Mouse (Mus musculus) liver, embryonic 13.5 days (tissue): ENCODE data around the gene Vps54. TPM values are rescaled to one million over a fixed set of nuclear protein-coding genes. Genes with fewer than 3 reads are reported as not detected.
A peak's percentile ranks its signal among the peaks of the same experiment; 100 is the strongest.

Experiments used
- ATAC-seq: fragments of 200-750 bp; cut with Nextera tagmentation; 2 replicates; pipeline ENCODE4 v1.8.0; 2017; ENCODE audit warnings: low read depth, mild to moderate bottlenecking, moderate number of reproducible peaks, moderate library complexity
- DNase-seq: peaks from one replicate; pipeline ENCODE4 v3.0.0; 2022
- H3K27ac ChIP-seq: fragments of 300-500 bp; sonication (generic); 2 replicates; pipeline ENCODE4 v1.5.1; 2015; ENCODE audit warnings: moderate library complexity, mild to moderate bottlenecking, inconsistent platforms
- H3K27me3 ChIP-seq: fragments of 300-500 bp; sonication (generic); 2 replicates; pipeline ENCODE4 v1.6.1; 2015; ENCODE audit warnings: mild to moderate bottlenecking, inconsistent platforms
- H3K36me3 ChIP-seq: fragments of 300-500 bp; sonication (generic); 2 replicates; pipeline ENCODE4 v1.6.1; 2015; ENCODE audit warnings: mild to moderate bottlenecking, inconsistent platforms
- H3K4me1 ChIP-seq: fragments of 300-500 bp; sonication (generic); replicated peaks from 2 replicates; pipeline ENCODE4 v1.6.1; 2015; ENCODE audit warnings: inconsistent platforms
- H3K4me2 ChIP-seq: fragments of 300-500 bp; sonication (generic); 2 replicates; pipeline ENCODE4 v1.6.1; 2015; ENCODE audit warnings: inconsistent platforms, mild to moderate bottlenecking, moderate library complexity
- H3K4me3 ChIP-seq: fragments of 300-500 bp; sonication (generic); replicated peaks from 2 replicates; pipeline ENCODE4 v1.5.1; 2015; ENCODE audit warnings: mild to moderate bottlenecking, inconsistent platforms
- H3K9ac ChIP-seq: fragments of 300-500 bp; sonication (generic); 2 replicates; pipeline ENCODE4 v1.6.1; 2015; ENCODE audit warnings: mild to moderate bottlenecking, inconsistent platforms
- H3K9me3 ChIP-seq: fragments of 300-500 bp; sonication (generic); replicated peaks from 2 replicates; pipeline ENCODE4 v1.6.1; 2016; ENCODE audit warnings: inconsistent platforms
- WGBS: fragments of 180-500 bp; shearing (Covaris S2); methylation state at CpG from one replicate; pipeline ENCODE4 v1.1.7; 2015; ENCODE audit not compliant: insufficient replicate concordance; 5-methylcytosine and 5-hydroxymethylcytosine counted together
- polyA plus RNA-seq: library from polyadenylated mRNA; unstranded; fragments of >200 nt; fragmentation: Nextera tagmentation; extraction: Ambion mirVana; gene quantifications from 2 replicates; pipeline ENCODE4 v1.2.1, GENCODE M21; 2015

The Vps54 gene
- polyA plus RNA-seq, 1 experiment from 2014 or later, result 3.8 TPM

DNA sequence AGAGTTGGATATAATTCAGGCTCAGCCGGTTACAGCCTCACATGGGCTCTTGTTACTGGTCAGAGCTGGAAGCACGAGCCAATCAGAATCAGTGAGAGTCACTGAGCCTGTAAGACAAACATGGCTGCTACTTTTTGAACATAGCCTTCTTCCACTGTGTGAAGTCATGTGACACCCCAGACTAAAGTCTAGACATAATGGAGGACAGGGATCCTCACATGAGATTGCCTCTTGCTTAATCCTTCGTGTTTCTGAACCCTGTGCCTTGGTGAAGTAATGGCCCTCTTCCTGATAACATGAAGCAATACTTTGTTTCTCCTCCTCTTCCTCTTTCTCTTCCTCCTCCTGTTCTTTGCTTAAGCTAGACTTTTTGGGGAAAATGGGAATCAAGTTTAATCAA lies 15.5 kb upstream of the Vps54 start:
- DNase-seq, result no peak
- 62% methylated on average over 3 of the region's 3 CpGs for whole genome bisulfite sequencing
- ATAC-seq, result no peak

DNA sequence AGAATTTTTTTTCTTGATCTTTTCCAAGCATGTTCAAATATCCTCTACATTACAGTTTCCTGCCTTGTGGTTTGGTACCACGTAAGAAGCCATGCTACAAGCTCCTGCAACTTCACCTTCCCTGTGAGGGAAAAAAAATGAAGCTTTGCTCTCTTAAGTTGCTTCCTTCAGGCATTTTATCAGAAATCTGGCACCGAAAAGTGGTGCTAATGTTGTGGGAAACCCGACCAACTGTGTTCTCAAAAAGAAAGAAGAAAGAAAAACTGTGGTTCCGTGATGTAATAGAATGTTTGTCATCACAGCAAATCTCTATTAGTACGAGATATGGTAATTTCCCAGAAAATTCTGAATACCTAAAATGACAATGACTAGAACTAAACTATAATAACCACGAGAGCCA lies 15.0 kb upstream of the Vps54 start:
- no peak overlapping the region for H3K9ac ChIP-seq
- no peak for ATAC-seq
- H3K4me1 ChIP-seq, result peaks cover 20% of the 10 kb centered on the region
- H3K4me2 ChIP-seq, result no peak overlapping the region
- no peak overlapping the region for H3K4me3 ChIP-seq
- WGBS, result 37% methylated on average over 6 of the region's 6 CpGs
- H3K36me3 ChIP-seq, result no peaks in the 10 kb centered on the region
- no peaks in the 10 kb centered on the region for H3K9me3 ChIP-seq
- H3K27me3 ChIP-seq, result no peaks in the 10 kb centered on the region
- no peak overlapping the region; the same call in 1 of the 2 replicates for H3K27ac ChIP-seq
- no peak for DNase-seq

More for the DNA sequence above, 15.5 kb upstream of the Vps54 start:
- Histone ChIP-seq H3K9me3 (no peaks in the 10 kb centered on the region), H3K4me2 (no peak overlapping the region), H3K27ac (no peak overlapping the region), H3K4me1 (peaks cover 20% of the 10 kb centered on the region), H3K4me3 (no peak overlapping the region), H3K36me3 (no peaks in the 10 kb centered on the region), H3K9ac (no peak overlapping the region), H3K27me3 (no peaks in the 10 kb centered on the region)

DNA sequence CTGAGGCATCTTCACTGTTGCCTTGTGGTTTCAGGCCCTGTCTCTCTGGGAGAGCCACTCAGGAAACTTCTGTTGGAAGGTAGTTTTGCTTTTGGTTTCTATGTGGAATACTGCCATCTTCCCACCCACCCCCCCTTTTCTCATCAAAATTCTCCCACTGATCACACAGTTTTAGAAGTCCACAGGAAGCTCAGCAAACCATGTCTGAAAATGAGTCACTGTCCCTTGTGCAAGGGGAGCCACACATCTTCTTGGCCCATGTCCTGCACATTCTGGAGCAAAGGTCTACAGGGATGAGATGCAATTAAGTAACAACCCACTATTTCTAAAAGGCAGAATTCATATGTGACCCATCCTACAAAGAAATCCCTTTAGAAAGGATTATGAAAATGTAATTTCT lies 14.6 kb upstream of the Vps54 start:
- H3K4me2 ChIP-seq, result no peak overlapping the region
- no peak overlapping the region for H3K9ac ChIP-seq
- DNase-seq, result no peak
- no peaks in the 10 kb centered on the region for H3K9me3 ChIP-seq
- no peaks in the 10 kb centered on the region for H3K36me3 ChIP-seq
- no peak overlapping the region for H3K4me3 ChIP-seq
- H3K27me3 ChIP-seq, result no peaks in the 10 kb centered on the region
- peaks cover 20% of the 10 kb centered on the region for H3K4me1 ChIP-seq
- no peak for ATAC-seq
- H3K27ac ChIP-seq, result no peak overlapping the region

DNA sequence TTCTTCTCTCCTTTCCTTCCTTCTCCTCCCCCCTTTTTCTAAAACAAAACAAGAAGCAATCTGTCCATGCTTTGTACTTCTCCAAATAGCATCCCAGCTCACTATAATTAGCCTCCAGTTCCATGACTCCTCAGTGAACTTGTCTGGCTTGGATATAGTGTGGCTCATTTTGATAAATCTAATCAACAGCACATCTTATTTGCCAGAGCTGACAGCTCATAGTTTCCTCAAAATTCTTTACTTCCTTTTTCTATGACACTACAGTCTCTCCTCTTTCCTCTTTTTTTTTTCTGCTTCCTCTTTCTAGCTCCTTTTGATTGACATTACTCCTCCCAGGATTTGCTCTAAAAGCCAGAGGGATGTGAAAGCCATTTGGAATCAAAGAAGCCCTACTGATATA lies 14.1 kb upstream of the Vps54 start:
- Histone ChIP-seq H3K9me3 (no peaks in the 10 kb centered on the region), H3K27ac (no peak overlapping the region), H3K4me2 (no peak overlapping the region), H3K27me3 (no peaks in the 10 kb centered on the region), H3K4me1 (peaks cover 19% of the 10 kb centered on the region), H3K4me3 (no peak overlapping the region), H3K9ac (no peak overlapping the region), H3K36me3 (no peaks in the 10 kb centered on the region)
- ATAC-seq (no peak), DNase-seq (no peak)

DNA sequence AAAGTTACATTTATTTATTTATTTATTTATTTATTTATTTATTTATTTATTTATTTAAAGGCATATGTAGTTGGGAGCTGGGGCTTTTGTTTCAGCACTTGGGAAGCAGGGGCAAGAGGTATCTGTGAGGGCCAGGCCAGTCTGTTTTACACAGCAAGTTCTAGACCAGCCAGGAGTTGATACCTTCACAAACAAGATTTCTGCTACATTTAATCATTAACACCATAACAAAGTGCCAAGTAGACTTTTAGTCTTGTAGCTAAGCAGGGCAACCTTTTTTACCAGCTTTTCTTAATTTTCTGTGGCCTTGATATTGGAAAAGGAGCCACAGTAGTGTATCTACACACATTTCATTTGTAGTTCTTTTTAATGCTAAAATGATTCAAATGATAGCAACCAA lies 3.7 kb upstream of the Vps54 start:
- H3K4me2 ChIP-seq, result no peak overlapping the region
- ATAC-seq, result no peak
- H3K4me1 ChIP-seq, result peaks cover 8% of the 10 kb centered on the region
- H3K9ac ChIP-seq, result no peak overlapping the region
- H3K36me3 ChIP-seq, result no peaks in the 10 kb centered on the region
- DNase-seq, result no peak
- H3K9me3 ChIP-seq, result no peaks in the 10 kb centered on the region
- no peak overlapping the region for H3K27ac ChIP-seq
- no peaks in the 10 kb centered on the region; the same call in 1 of the 2 replicates for H3K27me3 ChIP-seq
- H3K4me3 ChIP-seq, result no peak overlapping the region

DNA sequence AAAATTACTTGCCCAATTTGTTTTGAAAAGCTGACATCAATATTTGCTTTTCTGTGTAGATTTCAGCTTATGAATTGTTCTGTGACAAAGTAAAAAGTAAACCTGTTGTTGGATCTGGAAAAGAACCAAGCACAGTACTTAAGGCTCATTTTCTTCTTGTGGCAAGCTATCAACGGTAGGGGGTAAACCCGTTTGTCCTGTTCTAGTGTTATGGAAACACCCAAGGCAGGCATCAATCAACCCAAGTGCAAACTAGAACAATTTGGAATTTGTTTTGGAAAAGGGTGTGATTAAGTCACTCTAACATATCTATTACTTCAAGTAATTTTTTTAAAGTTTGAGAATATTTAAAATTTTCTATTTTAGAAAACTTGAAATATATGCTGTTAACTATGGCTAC lies 3.3 kb upstream of the Vps54 start:
- Histone ChIP-seq H3K4me3 (no peak overlapping the region), H3K36me3 (no peaks in the 10 kb centered on the region), H3K27me3 (no peaks in the 10 kb centered on the region; the same call in 1 of the 2 replicates), H3K4me1 (peaks cover 10% of the 10 kb centered on the region), H3K4me2 (no peak overlapping the region), H3K9me3 (no peaks in the 10 kb centered on the region), H3K9ac (no peak overlapping the region), H3K27ac (no peak overlapping the region)
- DNase-seq, result no peak
- no peak for ATAC-seq
- WGBS, result 70% methylated on average over 2 of the region's 2 CpGs

DNA sequence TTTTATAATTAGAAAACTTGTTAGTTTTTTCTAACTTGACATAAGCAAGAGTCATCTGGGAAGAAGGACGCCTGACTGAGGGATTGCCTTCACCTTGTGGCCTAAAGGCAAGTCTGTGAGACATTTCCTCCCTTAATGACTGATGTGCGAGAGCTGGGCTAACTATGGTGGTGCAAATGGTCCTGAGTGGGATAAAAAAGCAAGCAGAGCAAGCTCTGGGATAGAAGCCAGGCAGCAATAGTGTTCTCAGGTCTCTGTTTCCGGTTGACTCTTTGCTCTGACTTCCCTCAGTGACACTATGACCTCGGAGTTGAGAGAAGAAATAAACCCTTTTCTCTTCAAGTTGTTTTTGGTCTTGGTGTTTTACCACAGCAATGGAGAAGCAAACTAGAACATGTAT lies 2.1 kb upstream of the Vps54 start:
- DNase-seq (no peak), ATAC-seq (no peak)
- Histone ChIP-seq H3K27me3 (no peaks in the 10 kb centered on the region), H3K9ac (no peak overlapping the region), H3K4me1 (peaks cover 16% of the 10 kb centered on the region), H3K4me2 (no peak overlapping the region), H3K9me3 (no peaks in the 10 kb centered on the region), H3K4me3 (no peak overlapping the region), H3K27ac (no peak overlapping the region), H3K36me3 (no peaks in the 10 kb centered on the region)
- 76% methylated on average over 4 of the region's 4 CpGs for WGBS

DNA sequence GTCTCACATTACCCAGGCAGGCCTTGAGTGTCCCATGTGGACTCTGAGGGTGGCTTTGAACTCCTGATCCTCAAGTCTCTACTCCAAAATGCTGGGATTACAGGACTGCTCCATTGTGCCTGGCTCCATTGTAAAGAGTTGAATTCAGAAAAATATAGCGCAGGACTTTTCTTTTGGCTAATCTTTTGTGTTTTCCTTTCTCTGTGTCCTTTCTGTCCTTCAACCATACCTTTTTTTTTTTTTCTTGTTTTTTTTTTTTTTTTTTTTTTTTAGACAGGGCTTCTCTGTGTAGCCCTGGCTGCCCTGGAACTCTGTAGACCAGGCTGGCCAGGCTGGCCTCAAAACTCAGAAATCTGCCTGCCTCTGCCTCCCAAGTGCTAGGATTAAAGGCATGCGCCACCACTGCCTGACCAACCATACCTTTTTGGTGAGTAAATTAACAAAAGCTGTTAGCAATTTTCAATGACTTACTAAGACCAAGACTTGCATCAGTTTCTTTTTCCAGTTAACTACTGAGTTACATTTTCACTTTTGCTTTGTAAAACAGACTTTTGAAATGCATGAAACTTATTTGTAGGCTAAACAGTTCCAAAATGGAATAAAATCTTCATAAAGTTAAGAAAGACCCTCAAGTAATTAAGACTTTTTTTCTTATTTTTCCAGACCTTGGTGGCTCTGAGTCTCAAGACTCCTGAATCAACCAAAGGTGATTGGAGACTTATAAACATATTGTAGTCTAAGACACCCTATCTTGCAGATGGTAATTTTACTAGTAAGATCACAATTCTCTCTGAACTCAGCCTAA lies 1.4 kb upstream of the Vps54 start:
- ATAC-seq (no peak), DNase-seq (no peak)
- Histone ChIP-seq H3K4me3 (peak overlapping the region; percentile 93; the same call in 1 of the 2 replicates), H3K9ac (no peak overlapping the region), H3K9me3 (no peaks in the 10 kb centered on the region), H3K36me3 (no peaks in the 10 kb centered on the region), H3K4me2 (peak overlapping the region; percentile 82), H3K4me1 (peaks cover 19% of the 10 kb centered on the region), H3K27ac (no peak overlapping the region), H3K27me3 (no peaks in the 10 kb centered on the region)
- 87% methylated on average over 2 of the region's 2 CpGs for WGBS

DNA sequence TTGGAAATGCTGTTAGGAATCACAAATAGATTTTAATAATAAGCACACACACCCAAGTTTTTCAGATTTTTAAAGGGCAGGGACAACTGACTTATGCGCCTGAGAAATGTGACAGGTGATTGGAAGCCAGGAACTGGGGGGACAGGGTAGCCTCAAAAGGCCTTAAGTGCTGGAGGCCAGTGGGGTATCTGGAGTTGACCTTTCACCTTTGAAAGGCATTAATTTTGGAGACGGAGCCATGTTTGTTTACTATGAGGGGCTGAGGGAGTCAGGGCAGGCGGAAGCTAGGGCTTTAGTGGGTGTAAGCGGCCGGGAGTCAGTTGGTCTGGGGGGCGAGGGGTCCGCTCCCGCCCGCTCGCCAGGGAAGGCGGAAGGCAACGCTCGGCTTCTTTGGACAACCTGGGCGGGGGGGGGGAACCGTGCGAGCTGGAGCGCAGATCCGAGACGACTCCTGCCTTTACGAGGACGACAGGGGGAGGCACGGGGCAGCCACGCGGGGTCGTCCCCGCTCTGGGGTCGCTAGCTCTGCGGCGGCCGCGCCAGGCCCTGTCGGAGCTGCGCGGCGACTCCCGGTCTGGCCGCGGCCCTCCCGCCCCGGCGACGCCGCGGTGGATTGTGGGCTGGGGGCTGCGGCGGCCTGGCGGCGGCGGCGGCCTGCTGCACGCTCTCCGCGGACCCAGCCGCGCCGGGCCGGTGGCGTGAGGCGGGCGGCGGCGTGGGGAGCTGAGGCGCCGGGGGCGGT lies 631 bp upstream of the Vps54 start:
- peak overlapping the region; percentile 98 for H3K9ac ChIP-seq
- no peaks in the 10 kb centered on the region for H3K27me3 ChIP-seq
- no peaks in the 10 kb centered on the region for H3K9me3 ChIP-seq
- H3K4me1 ChIP-seq, result peaks cover 19% of the 10 kb centered on the region
- DNase-seq (peak; percentile 45), ATAC-seq (peak; percentile 75)
- H3K27ac ChIP-seq, result peak overlapping the region; percentile 89
- peak overlapping the region; percentile 93 for H3K4me3 ChIP-seq
- under 1% methylated on average over 43 of the region's 65 CpGs for WGBS
- H3K4me2 ChIP-seq, result peak overlapping the region; percentile 82
- H3K36me3 ChIP-seq, result no peaks in the 10 kb centered on the region

DNA sequence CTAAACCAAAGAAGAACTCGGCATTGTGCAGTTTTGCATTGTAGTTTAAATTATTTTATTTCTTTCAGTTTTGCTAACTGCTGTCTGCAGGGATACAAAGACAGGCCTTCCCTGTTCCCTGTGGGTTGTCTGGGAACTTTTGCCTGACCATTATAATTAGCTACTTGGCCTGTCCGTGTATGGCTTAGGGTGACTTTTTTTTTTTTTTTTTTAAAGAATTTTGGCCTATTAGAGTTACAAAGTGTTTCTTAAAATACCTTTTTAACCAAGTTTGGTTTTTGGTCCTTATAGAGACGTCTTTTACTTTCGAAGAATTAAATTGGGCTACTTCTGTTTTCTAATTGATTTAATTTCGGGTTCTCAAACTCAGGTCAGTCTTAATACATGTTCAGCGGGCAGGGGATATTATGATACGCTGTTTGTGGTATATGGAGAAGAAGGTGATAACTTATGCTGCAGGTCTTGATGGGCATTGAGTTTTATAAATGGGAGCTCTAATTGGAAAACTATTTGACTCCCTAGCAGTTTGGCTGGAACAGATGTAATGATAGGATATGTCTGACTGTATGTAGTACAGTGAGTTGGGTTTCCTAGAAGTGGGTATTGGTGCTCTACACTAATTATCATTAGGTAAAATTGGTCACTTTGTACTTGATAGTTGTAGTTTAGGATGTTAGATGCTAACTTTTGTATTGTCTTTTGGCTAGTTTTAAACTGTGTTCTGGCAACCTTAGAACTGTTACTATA lies 855 bp downstream of the Vps54 start:
- no peaks in the 10 kb centered on the region for H3K27me3 ChIP-seq
- peaks cover 19% of the 10 kb centered on the region for H3K4me1 ChIP-seq
- 17% methylated on average over 7 of the region's 7 CpGs for WGBS
- ATAC-seq, result peak; percentile 32; the same call in 1 of the 2 replicates
- DNase-seq, result no peak
- peak overlapping the region; percentile 98 for H3K9ac ChIP-seq
- peak overlapping the region; percentile 89 for H3K27ac ChIP-seq
- peak overlapping the region; percentile 93 for H3K4me3 ChIP-seq
- H3K9me3 ChIP-seq, result no peaks in the 10 kb centered on the region
- H3K4me2 ChIP-seq, result peak overlapping the region; percentile 82
- H3K36me3 ChIP-seq, result no peaks in the 10 kb centered on the region

DNA sequence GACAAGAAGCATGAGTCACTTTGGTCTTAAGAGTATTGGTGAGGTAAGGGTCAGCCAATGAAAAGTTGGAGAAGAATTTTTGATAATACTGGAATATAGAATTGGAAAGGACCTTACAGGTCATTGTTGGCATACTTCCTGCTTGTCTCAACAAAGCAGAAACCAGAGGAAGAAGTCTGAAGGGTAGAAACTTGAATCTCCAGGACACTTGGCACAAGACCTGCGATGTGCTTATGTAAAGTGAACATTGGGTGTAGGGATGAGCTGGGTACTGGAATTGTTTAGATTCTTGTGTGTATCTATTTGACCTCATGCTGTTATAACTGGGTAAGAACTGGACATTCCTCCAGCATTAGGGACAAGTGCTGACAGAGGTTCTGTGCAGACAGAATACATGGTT lies 2.3 kb downstream of the Vps54 start:
- ATAC-seq (no peak), DNase-seq (no peak)
- Histone ChIP-seq H3K4me1 (peaks cover 19% of the 10 kb centered on the region), H3K36me3 (no peaks in the 10 kb centered on the region; the same call in 1 of the 2 replicates), H3K9ac (no peak overlapping the region), H3K4me3 (no peak overlapping the region), H3K9me3 (no peaks in the 10 kb centered on the region), H3K27ac (peak overlapping the region; percentile 9; the same call in 1 of the 2 replicates), H3K27me3 (no peaks in the 10 kb centered on the region), H3K4me2 (0 out of 2 replicates have a peak overlapping the region, but pooled peaks have one; percentile 28)
- WGBS, result 58% methylated on average over 1 of the region's 1 CpGs
